Mouse (Mus musculus) limb, embryonic 11.5 days (tissue): ENCODE results near the gene Catip. TPM values are rescaled to one million over a fixed set of nuclear protein-coding genes. Genes with fewer than 3 reads are reported as not detected.

Source experiments
- ATAC-seq: fragments of 200-750 bp; cut with Nextera tagmentation; 2 replicates; pipeline ENCODE4 v1.8.0; 2017; ENCODE audit warnings: low read depth; ENCODE audit not compliant: insufficient number of reproducible peaks, low FRiP score, low TSS enrichment
- DNase-seq: peaks from one replicate; pipeline ENCODE4 v3.0.0-alpha.2; 2015; ENCODE audit warnings: low spot score
- H3K27ac ChIP-seq: fragments of 300-500 bp; sonication (generic); replicated peaks from 2 replicates; pipeline ENCODE4 v1.5.1; 2014; ENCODE audit warnings: low read depth, mild to moderate bottlenecking, low read length
- H3K27me3 ChIP-seq: fragments of 300-500 bp; sonication (generic); 2 replicates; pipeline ENCODE4 v1.6.1; 2014; ENCODE audit warnings: mild to moderate bottlenecking, low read length, mixed read lengths; ENCODE audit not compliant: control insufficient read depth, insufficient read depth
- H3K36me3 ChIP-seq: fragments of 300-500 bp; sonication (generic); 2 replicates; pipeline ENCODE4 v1.6.1; 2014; ENCODE audit warnings: mild to moderate bottlenecking, low read length, moderate library complexity, mixed read lengths; ENCODE audit not compliant: control insufficient read depth, insufficient read depth
- H3K4me1 ChIP-seq: fragments of 300-500 bp; sonication (generic); 2 replicates; pipeline ENCODE4 v1.6.1; 2014; ENCODE audit warnings: low read length, mixed read lengths; ENCODE audit not compliant: control insufficient read depth, insufficient read depth
- H3K4me2 ChIP-seq: fragments of 300-500 bp; sonication (generic); 2 replicates; pipeline ENCODE4 v1.6.1; 2014; ENCODE audit warnings: low read depth, mild to moderate bottlenecking, moderate library complexity; ENCODE audit not compliant: severe bottlenecking
- H3K4me3 ChIP-seq: fragments of 300-500 bp; sonication (generic); 2 replicates; pipeline ENCODE4 v1.5.1; 2014; ENCODE audit warnings: low read depth, low read length
- H3K9ac ChIP-seq: fragments of 300-500 bp; sonication (generic); 2 replicates; pipeline ENCODE4 v1.6.1; 2014; ENCODE audit warnings: mild to moderate bottlenecking, low read length
- H3K9me3 ChIP-seq: fragments of 300-500 bp; sonication (generic); 2 replicates; pipeline ENCODE4 v1.6.1; 2016; ENCODE audit warnings: low read length; ENCODE audit not compliant: control insufficient read depth
- WGBS: fragments of 180-500 bp; shearing (Covaris S2); extraction: QIAGEN DNeasy Blood & Tissue Kit; methylation state at CpG from one replicate; pipeline ENCODE4 v1.1.7; 2014; 5-methylcytosine and 5-hydroxymethylcytosine counted together
- polyA plus RNA-seq: library from polyadenylated mRNA; unstranded; fragments of >200 nt; fragmentation: Nextera tagmentation; extraction: Ambion mirVana; gene quantifications from 2 replicates; pipeline ENCODE4 v1.2.1, GENCODE M21; 2014

Catip gene
- polyA plus RNA-seq, 1 experiment from 2014 or later, result 0.25 TPM

- no peak for ATAC-seq
- no peak for DNase-seq
- no peaks in the 10 kb centered on the region for H3K9me3 ChIP-seq
- no peaks in the 10 kb centered on the region for H3K4me1 ChIP-seq
- H3K4me3 ChIP-seq, result no peak overlapping the region
- H3K9ac ChIP-seq, result no peak overlapping the region
- H3K4me2 ChIP-seq, result no peak overlapping the region
- no peaks in the 10 kb centered on the region for H3K27me3 ChIP-seq
- 94% methylated on average over 13 of the region's 13 CpGs for WGBS
- H3K27ac ChIP-seq, result no peak overlapping the region
- no peaks in the 10 kb centered on the region for H3K36me3 ChIP-seq
Observed at GRCm38 (mm10) chr1:74351185-74351769, 10.6 kb upstream of the Catip start.

- no peak for ATAC-seq
- Histone ChIP-seq H3K4me1 (no peaks in the 10 kb centered on the region), H3K27me3 (no peaks in the 10 kb centered on the region), H3K9ac (no peak overlapping the region), H3K9me3 (no peaks in the 10 kb centered on the region), H3K4me2 (no peak overlapping the region), H3K27ac (no peak overlapping the region), H3K4me3 (no peak overlapping the region), H3K36me3 (no peaks in the 10 kb centered on the region)
- 75% methylated on average over 5 of the region's 5 CpGs for WGBS
- DNase-seq, result no peak
Observed at GRCm38 (mm10) chr1:74352532-74353096, 9.3 kb upstream of the Catip start.

DNA sequence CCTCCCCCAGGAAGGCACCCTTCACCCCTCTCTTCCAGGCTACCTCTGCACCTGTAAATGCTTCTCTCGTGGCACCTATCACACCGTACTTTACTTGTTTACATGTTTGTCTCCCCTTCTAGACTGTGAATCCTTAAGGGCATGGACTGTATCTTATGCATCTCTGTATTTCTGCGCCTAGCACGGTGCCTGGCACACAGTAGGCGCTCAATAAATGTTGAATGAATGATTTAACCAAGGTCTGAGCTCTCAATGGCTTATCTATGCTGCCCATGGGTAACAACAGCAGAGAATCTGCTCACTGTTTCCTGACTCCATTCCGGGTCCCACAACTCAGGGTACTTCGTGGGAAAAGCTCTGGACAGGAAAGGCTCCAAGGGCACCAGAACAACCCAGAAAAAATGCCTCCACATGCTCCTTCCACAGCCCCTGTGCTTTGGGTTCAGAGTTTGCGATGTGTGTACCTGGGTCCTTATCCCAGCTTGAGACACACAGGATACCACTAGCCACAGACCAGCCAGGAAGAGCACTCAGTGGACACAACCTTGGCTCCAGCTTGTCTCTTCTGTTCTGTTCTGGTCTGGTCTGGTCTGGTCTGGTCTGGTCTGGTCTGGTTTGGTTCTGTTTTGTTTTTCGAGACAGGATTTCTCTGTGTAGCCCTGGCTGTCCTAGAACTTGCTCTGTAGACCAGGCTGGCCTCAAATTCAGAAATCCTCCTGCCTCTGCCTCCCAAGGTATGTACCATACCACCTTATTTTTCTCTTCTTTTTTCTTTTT, 8.3 kb upstream of the Catip start:
- WGBS, result 94% methylated on average over 9 of the region's 9 CpGs
- no peak overlapping the region for H3K4me2 ChIP-seq

DNA sequence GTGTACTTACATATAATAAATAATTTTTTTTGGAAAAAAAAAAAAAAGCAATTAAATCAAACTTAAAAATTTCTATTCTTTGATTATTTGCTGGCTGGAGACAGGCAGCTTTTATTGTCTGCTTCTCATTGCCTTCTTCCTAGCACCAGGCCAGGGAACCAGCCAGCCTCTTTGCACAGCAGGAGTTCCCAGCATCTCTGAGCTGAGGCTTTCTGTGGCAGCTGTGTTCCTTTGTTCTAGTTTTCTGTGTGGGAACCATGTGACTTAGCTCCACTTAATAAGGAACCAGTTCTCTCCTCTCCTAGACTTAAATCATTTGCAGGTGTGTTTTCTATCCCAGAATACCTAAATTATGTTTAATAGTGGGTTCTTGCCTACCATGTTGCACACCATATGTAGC, 4.4 kb upstream of the Catip start:
- no peak for DNase-seq
- H3K9ac ChIP-seq, result no peak overlapping the region
- no peaks in the 10 kb centered on the region for H3K27me3 ChIP-seq
- no peaks in the 10 kb centered on the region for H3K36me3 ChIP-seq
- no peak overlapping the region for H3K4me3 ChIP-seq
- peaks cover 3% of the 10 kb centered on the region for H3K4me1 ChIP-seq
- no peak for ATAC-seq
- no peak overlapping the region for H3K4me2 ChIP-seq
- no peaks in the 10 kb centered on the region for H3K9me3 ChIP-seq
- H3K27ac ChIP-seq, result no peak overlapping the region

More for the DNA sequence above, 8.3 kb upstream of the Catip start:
- Histone ChIP-seq H3K36me3 (no peaks in the 10 kb centered on the region), H3K27ac (no peak overlapping the region), H3K9me3 (no peaks in the 10 kb centered on the region), H3K27me3 (no peaks in the 10 kb centered on the region), H3K9ac (no peak overlapping the region), H3K4me3 (no peak overlapping the region), H3K4me1 (no peaks in the 10 kb centered on the region)
- ATAC-seq, result no peak
- DNase-seq, result no peak

GRCm38 (mm10) chr1:74359952-74360517, 1.9 kb upstream of the Catip start:
- no peak overlapping the region for H3K4me3 ChIP-seq
- H3K36me3 ChIP-seq, result no peaks in the 10 kb centered on the region
- peaks cover 3% of the 10 kb centered on the region for H3K4me1 ChIP-seq
- WGBS, result 85% methylated on average over 5 of the region's 5 CpGs
- DNase-seq (no peak), ATAC-seq (no peak)
- H3K9ac ChIP-seq, result no peak overlapping the region
- no peak overlapping the region for H3K27ac ChIP-seq
- no peaks in the 10 kb centered on the region for H3K27me3 ChIP-seq
- no peak overlapping the region for H3K4me2 ChIP-seq
- H3K9me3 ChIP-seq, result no peaks in the 10 kb centered on the region

- Histone ChIP-seq H3K27me3 (no peaks in the 10 kb centered on the region), H3K4me3 (no peak overlapping the region), H3K9ac (no peak overlapping the region), H3K4me1 (peaks cover 3% of the 10 kb centered on the region), H3K36me3 (no peaks in the 10 kb centered on the region), H3K4me2 (peak overlapping the region; percentile 18; the same call in 1 of the 2 replicates), H3K9me3 (no peaks in the 10 kb centered on the region), H3K27ac (no peak overlapping the region)
- WGBS, result 64% methylated on average over 16 of the region's 17 CpGs
- ATAC-seq (no peak), DNase-seq (no peak)
Observed at GRCm38 (mm10) chr1:74362325-74363229, 669 bp downstream of the Catip start.

DNA sequence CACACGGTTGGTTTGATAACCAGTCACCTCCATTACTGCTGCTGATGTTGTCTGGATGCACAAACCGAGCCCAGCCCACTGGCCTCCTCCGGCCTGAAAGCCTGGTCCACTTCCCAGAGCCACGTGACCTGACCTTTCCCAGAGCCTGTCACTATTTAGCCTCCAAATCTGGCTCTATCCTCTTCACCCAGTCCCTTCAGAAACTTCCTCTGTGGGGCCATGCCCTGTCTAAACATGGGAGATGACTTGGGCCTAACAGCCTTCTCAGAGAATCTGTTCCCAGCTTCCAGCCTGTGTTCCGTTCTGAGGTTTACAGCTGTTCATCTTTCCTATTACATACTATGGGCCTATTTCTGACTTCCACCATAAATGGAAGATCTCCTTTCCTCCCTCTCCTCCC, 1.5 kb downstream of the Catip start:
- peaks cover 3% of the 10 kb centered on the region for H3K4me1 ChIP-seq
- DNase-seq (no peak), ATAC-seq (no peak)
- no peaks in the 10 kb centered on the region for H3K36me3 ChIP-seq
- no peak overlapping the region for H3K9ac ChIP-seq
- no peaks in the 10 kb centered on the region for H3K27me3 ChIP-seq
- H3K4me2 ChIP-seq, result no peak overlapping the region
- H3K4me3 ChIP-seq, result no peak overlapping the region
- no peaks in the 10 kb centered on the region for H3K9me3 ChIP-seq
- WGBS, result 52% methylated on average over 5 of the region's 5 CpGs
- no peak overlapping the region for H3K27ac ChIP-seq

DNA sequence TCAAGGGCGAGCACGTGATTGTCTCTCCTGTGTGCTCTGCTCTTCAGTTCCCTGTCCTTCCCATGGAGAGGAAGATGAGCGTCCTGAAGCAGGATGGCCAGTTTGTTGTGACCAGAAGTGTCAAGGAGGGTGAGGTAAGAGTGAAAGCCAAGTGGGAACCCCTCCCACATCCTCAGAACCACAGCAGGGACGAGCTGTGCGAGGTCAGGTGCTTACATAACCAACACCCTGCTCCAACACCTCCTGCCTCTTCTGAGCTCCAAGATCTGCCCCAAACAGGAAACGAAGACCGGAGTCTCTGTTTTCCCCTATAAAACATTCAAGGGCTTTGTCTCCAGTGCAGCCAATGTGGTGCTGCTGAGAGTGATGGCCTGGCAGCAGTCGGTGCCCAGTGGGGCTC, 2.4 kb downstream of the Catip start:
- no peak for DNase-seq
- ATAC-seq, result no peak
- no peak overlapping the region for H3K9ac ChIP-seq
- H3K36me3 ChIP-seq, result no peaks in the 10 kb centered on the region
- no peak overlapping the region for H3K27ac ChIP-seq
- no peak overlapping the region for H3K4me3 ChIP-seq
- peaks cover 3% of the 10 kb centered on the region for H3K4me1 ChIP-seq
- no peaks in the 10 kb centered on the region for H3K9me3 ChIP-seq
- WGBS, result 75% methylated on average over 8 of the region's 8 CpGs
- H3K4me2 ChIP-seq, result no peak overlapping the region
- no peaks in the 10 kb centered on the region for H3K27me3 ChIP-seq
